Mouse (Mus musculus): ENCODE data around the gene Prkar1a. TPM values are rescaled to one million over a fixed set of nuclear protein-coding genes. Genes with fewer than 3 reads are reported as not detected.

Gene Prkar1a
- total RNA-seq, 2 experiments from 2014 or later: 115 TPM

Other genes starting within 250 kb of the Prkar1a start
- gene 9930022D16Rik, start 235.5 kb upstream of the Prkar1a start, total RNA-seq (2021): not detected
- gene Amz2, start 223.5 kb upstream of the Prkar1a start, total RNA-seq (2021): 10 to 100 TPM; 60.1 to 63.4 TPM
- gene Arsg, start 176.0 kb upstream of the Prkar1a start, total RNA-seq (2021): 1 to 10 TPM in 1 of 2 experiments, under 1 TPM in 1; 0.86 to 1.7 TPM
- gene Slc16a6, start 175.8 kb upstream of the Prkar1a start, total RNA-seq (2021): 1 to 10 TPM; 4.8 to 9.4 TPM
- 10 to 100 TPM; 55.6 to 58.9 TPM for gene Wipi1, start 37.4 kb upstream of the Prkar1a start, total RNA-seq (2021)
- 1 to 10 TPM; 1.6 to 2.5 TPM for gene Fam20a, start 72.9 kb downstream of the Prkar1a start, total RNA-seq (2021)
- gene 1700012B07Rik, start 178.6 kb downstream of the Prkar1a start, total RNA-seq (2021): not detected